Mouse (Mus musculus) kidney, adult 2 months (tissue): ENCODE data around the gene Ctf1. TPM values are rescaled to one million over a fixed set of nuclear protein-coding genes. Genes with fewer than 3 reads are reported as not detected.

Experiments used
- DNase-seq: peaks from one replicate; pipeline ENCODE4 v3.0.0; 2021
- H3K27ac ChIP-seq: fragments of 200-500 bp; 2 replicates; pipeline ENCODE4 v1.5.1; 2012; ENCODE audit warnings: low read depth, low read length, control low read depth, inconsistent platforms; ENCODE audit not compliant: insufficient read depth
- H3K27me3 ChIP-seq: fragments of 200-500 bp; replicated peaks from 2 replicates; pipeline ENCODE4 v1.6.1; 2012; ENCODE audit warnings: mild to moderate bottlenecking, moderate library complexity, low read length, inconsistent platforms; ENCODE audit not compliant: control insufficient read depth, insufficient read depth
- H3K36me3 ChIP-seq: fragments of 200-500 bp; 2 replicates; pipeline ENCODE4 v1.6.1; 2012; ENCODE audit warnings: mild to moderate bottlenecking, moderate library complexity, low read length, inconsistent platforms; ENCODE audit not compliant: control insufficient read depth, insufficient read depth
- H3K4me1 ChIP-seq: fragments of 200-500 bp; 2 replicates; pipeline ENCODE4 v1.6.1; 2011; ENCODE audit warnings: low read length; ENCODE audit not compliant: control insufficient read depth, insufficient read depth
- H3K4me3 ChIP-seq: fragments of 200-500 bp; 2 replicates; pipeline ENCODE4 v1.5.1; 2011; ENCODE audit warnings: mild to moderate bottlenecking, low read depth, low read length, control low read depth; ENCODE audit not compliant: insufficient read depth
- CTCF ChIP-seq: fragments of 200-500 bp; conservative IDR thresholded peaks from 2 replicates; pipeline ENCODE4 v1.5.1; 2011; ENCODE audit warnings: low read depth, mild to moderate bottlenecking, control low read depth, low read length, moderate library complexity, mixed read lengths; ENCODE audit not compliant: insufficient read depth, insufficient read length
- POLR2A ChIP-seq: fragments of 200-500 bp; IDR thresholded peaks from one replicate; pipeline ENCODE4 v1.6.1; 2011; ENCODE audit warnings: low read depth, low read length, control low read depth
- WGBS: fragments of 180-500 bp; shearing (Covaris S2); methylation state at CpG from one replicate; pipeline ENCODE4 v1.1.7; 2018; 5-methylcytosine and 5-hydroxymethylcytosine counted together
- polyA plus RNA-seq: library from polyadenylated mRNA; depleted of rRNA; stranded (reverse); fragments of >200 nt; gene quantifications from 2 replicates; pipeline ENCODE4 v1.2.3, GENCODE M21; 2012

The Ctf1 gene
- polyA plus RNA-seq, 1 experiment: 19.4 TPM

DNA sequence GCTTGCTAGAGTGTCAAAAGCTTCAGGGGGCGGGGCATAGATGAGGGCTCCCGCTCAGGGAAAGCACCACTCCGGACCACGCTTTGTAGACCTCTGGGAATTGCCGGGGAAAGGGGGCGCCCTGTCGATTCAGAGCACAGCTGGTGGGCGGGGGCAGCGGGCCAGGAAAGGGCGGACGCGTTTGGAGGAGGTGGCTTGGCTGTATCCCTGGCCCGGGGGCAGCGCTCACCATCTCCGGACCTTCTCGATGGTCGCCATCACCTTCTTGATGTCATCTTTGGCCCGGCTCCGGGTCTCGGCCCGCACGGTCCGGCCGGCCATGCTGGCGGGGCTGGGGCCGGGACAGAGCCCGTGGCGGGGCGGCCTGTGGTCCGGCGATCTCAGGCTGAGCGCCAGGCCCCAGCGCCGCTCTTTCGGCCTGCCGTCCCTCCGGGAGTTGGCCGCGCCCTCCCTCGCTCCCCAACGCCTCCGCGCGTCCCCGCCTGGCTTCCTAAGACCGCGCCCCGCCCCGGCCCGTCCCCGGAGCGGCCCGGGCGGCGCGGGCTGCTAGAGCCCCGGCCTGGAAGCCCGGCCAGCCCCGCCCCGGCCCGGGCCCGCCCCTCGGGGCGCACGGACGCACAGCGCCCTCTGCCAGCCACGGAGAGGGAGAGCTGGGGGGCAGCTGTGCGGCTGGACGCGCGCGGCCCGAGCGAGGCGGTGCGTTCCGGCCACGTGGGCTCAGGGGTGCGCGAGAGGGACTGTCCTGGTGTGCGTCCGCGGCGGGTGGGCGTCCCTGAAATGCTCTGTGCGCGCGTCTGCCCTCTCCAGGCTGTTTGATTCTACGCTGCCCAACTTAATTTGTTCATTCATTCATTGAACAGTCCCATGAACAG lies 4.1 kb upstream of the Ctf1 start, which contains the start of gene Bcl7c:
Bcl7c (minus strand) TSS at position 727 of the 872 bp plus-strand sequence.
- Histone ChIP-seq H3K27me3 (no peaks in the 10 kb centered on the region), H3K4me3 (peak within 1 kb of the TSS; percentile 75), H3K36me3 (no peaks in the 10 kb centered on the region), H3K4me1 (peaks cover 26% of the 10 kb centered on the region; the same call in 1 of the 2 replicates), H3K27ac (peak within 1 kb of the TSS; percentile 69)
- peak; percentile 92 for DNase-seq
- TF ChIP-seq CTCF (peak; percentile 52), POLR2A (no peak)
- WGBS: under 1% methylated on average over 88 of the region's 90 CpGs

DNA sequence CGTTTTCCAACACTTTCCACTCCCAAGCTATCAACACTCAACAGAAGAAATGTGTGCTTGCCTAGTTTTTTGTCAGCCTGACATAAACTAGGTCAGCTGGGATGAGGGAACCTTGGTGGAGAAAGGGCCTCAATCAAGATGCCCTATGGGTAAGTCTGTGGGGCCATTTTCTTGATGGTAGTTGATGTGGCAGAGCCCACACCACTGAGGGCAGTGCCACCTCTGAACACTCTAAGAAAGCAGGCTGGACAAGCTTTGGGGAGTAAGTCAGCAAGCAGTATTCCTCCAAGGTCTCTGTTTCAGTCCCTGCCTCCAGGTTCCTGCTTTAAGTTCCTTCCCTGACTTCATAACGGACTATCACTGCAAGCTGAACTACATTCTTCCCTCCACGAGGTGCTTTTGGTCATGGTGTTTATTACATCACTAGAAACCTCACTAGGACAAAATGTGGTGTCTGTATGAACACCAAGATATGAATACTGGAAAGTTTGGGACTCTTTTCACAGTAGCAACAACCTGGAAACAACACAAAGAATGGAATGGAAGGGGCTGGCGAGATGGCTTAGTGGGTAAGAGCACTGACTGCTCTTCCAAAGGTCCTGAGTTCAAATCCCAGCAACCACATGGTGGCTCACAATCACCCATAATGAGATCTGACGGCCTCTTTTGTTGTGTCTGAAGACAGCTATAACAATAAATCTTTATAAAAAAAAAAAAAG lies 3.1 kb upstream of the Ctf1 start:
- TF ChIP-seq POLR2A (no peak), CTCF (no peak)
- WGBS: 67% methylated on average over 5 of the region's 5 CpGs
- Histone ChIP-seq H3K36me3 (no peaks in the 10 kb centered on the region), H3K4me1 (peaks cover 19% of the 10 kb centered on the region; the same call in 1 of the 2 replicates), H3K27me3 (no peaks in the 10 kb centered on the region), H3K4me3 (no peak overlapping the region), H3K27ac (no peak overlapping the region)
- DNase-seq: no peak

DNA sequence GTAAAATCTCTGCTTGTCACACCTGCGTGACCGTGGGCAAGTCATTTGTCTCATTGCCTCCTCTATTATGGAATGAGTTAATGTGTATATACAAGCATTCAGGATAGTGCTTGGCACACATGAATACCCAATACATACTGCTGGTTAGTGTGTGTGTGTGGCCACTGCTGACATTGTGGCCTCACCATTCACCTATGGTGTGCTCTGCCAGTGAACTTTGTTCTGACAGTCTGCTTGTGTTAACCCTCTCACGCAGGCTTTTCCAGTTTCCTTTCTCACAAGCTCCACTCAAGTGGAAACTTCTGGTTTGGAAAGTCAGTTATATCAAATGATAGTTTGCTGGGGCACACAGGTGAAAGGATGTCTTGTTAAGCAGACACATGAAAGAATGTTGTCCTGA lies 1.5 kb upstream of the Ctf1 start:
- no peak for DNase-seq
- no peak for TF ChIP-seq CTCF
- no peak for TF ChIP-seq POLR2A
- Histone ChIP-seq H3K4me3 (no peak overlapping the region), H3K27me3 (no peaks in the 10 kb centered on the region), H3K27ac (no peak overlapping the region), H3K36me3 (no peaks in the 10 kb centered on the region), H3K4me1 (peaks cover 17% of the 10 kb centered on the region; the same call in 1 of the 2 replicates)
- WGBS: 61% methylated on average over 3 of the region's 3 CpGs

DNA sequence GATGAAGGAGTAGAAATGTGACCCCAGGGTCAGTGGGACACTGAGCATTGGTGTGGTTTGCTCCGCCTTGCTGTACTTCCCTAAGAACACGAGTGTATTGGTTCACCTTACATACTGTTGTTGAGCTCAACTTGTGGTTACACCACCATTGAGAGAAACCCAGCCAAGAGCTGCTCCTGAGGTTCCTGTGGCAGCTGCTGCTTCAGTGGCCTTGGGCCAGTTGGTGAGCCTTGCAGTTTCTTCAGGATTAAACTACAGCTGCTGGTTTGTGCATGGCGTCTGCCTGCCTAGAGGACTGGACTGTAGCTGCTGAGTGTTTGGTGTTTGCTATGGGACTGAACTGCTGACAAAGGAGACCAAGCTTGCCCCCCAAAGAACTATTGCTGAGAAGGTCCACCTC lies 1.1 kb upstream of the Ctf1 start:
- WGBS: 38% methylated on average over 3 of the region's 3 CpGs
- Histone ChIP-seq H3K4me3 (no peak overlapping the region), H3K4me1 (peaks cover 17% of the 10 kb centered on the region; the same call in 1 of the 2 replicates), H3K27ac (peak overlapping the region; percentile 79; the same call in 1 of the 2 replicates), H3K36me3 (no peaks in the 10 kb centered on the region), H3K27me3 (no peaks in the 10 kb centered on the region)
- TF ChIP-seq POLR2A (no peak), CTCF (no peak)
- peak; percentile 27 for DNase-seq

DNA sequence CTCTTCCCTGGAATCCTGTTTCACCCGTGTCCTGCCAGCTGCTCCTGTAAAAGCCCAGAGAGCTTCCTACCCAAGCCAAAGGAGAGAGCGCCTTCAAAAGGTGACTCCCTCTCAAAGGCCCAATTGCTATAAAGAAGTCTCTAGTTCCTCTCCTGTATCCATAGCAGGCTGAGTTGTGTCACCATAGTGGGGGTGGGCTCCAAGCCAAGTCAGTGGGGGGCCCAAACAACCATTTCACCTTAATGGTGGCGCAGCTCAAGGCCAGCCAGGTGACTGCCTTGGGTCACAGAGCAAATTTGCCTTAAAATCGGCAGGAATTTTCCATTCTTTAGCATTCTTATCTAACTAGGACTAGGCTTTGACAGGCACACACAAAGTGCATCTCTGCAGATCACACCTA lies 2.3 kb downstream of the Ctf1 start:
- Histone ChIP-seq H3K27ac (no peak overlapping the region), H3K36me3 (no peaks in the 10 kb centered on the region), H3K4me1 (peaks cover 11% of the 10 kb centered on the region; the same call in 1 of the 2 replicates), H3K27me3 (no peaks in the 10 kb centered on the region), H3K4me3 (no peak overlapping the region)
- 83% methylated on average over 4 of the region's 4 CpGs for WGBS
- no peak for DNase-seq
- TF ChIP-seq POLR2A (no peak), CTCF (no peak)

DNA sequence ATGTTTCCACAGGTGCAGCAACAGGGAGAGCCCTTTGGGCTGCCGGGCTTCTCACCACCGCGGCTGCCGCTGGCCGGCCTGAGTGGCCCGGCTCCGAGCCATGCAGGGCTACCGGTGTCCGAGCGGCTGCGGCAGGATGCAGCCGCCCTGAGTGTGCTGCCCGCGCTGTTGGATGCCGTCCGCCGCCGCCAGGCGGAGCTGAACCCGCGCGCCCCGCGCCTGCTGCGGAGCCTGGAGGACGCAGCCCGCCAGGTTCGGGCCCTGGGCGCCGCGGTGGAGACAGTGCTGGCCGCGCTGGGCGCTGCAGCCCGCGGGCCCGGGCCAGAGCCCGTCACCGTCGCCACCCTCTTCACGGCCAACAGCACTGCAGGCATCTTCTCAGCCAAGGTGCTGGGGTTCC lies 4.5 kb downstream of the Ctf1 start:
- H3K4me1 ChIP-seq: peaks cover 3% of the 10 kb centered on the region; the same call in 1 of the 2 replicates
- WGBS: 1% methylated on average over 41 of the region's 41 CpGs
- no peaks in the 10 kb centered on the region for H3K36me3 ChIP-seq
- DNase-seq: peak; percentile 81
- H3K4me3 ChIP-seq: no peak overlapping the region
- no peak; the same call in 1 of the 2 replicates for TF ChIP-seq CTCF
- no peak for TF ChIP-seq POLR2A
- no peak overlapping the region for H3K27ac ChIP-seq
- no peaks in the 10 kb centered on the region for H3K27me3 ChIP-seq

DNA sequence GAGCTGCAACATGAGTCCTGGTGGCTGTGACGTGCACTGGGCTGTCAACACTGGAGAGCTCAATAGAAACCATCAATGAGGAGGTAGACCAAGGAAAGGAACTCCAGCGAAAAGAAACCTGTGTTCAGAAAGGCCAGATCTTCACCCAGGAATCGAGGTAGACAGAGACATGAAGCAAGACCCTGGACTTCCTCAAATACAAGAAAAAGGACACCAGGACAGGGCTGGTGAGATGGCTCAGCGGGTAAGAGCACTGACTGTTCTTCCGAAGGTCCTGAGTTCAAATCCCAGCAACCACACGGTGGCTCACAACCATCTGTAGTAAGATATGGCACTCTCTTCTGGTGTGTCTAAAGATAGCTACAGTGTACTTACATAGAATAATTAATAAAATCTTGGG lies 5.8 kb downstream of the Ctf1 start:
- Histone ChIP-seq H3K27me3 (no peaks in the 10 kb centered on the region), H3K36me3 (no peaks in the 10 kb centered on the region), H3K4me1 (no peaks in the 10 kb centered on the region), H3K4me3 (no peak overlapping the region), H3K27ac (no peak overlapping the region)
- no peak for DNase-seq
- 92% methylated on average over 6 of the region's 6 CpGs for WGBS
- TF ChIP-seq CTCF: no peak
- TF ChIP-seq POLR2A: no peak
